Mouse (Mus musculus) activated CD4-positive, CD25-positive, alpha-beta regulatory T cell, adult 9 weeks (primary cell): ENCODE results near the gene Itga2b. TPM values are rescaled to one million over a fixed set of nuclear protein-coding genes. Genes with fewer than 3 reads are reported as not detected.

ENCODE experiments used
- polyA plus RNA-seq: library from polyadenylated mRNA; unstranded; fragments of 100-300 nt; shearing (Covaris generic); gene quantifications from one replicate; pipeline ENCODE4 v1.2.1, GENCODE M21; 2017

Gene Itga2b
- 1.0 TPM for polyA plus RNA-seq

GRCm38 (mm10) chr11:102469648-102470357 lies at the start of gene Itga2b:
Itga2b (minus strand) TSS chr11:102470122.

GRCm38 (mm10) chr11:102447497-102447896 lies 22.4 kb downstream of the Itga2b start, which contains the start of gene Fam171a2:
Fam171a2 (minus strand) TSS chr11:102447682.

GRCm38 (mm10) chr11:102430121-102431017 lies 39.6 kb downstream of the Itga2b start, which contains the start of gene Grn:
Grn (plus strand) TSS chr11:102430315.

GRCm38 (mm10) chr11:102407834-102408215 lies 62.1 kb downstream of the Itga2b start, which contains the start of gene Slc25a39:
Slc25a39 (minus strand) TSS chr11:102407946.

Other genes starting within 250 kb of the Itga2b start
- gene Hdac5, start 240.0 kb downstream of the Itga2b start, polyA plus RNA-seq = 16.7 TPM
- gene BC030867, start 221.2 kb downstream of the Itga2b start, polyA plus RNA-seq = 1.3 TPM
- gene Asb16, start 201.4 kb downstream of the Itga2b start, polyA plus RNA-seq = not detected
- 66.9 TPM for gene Tmub2, start 185.2 kb downstream of the Itga2b start, polyA plus RNA-seq
- 8.3 TPM for gene Atxn7l3, start 173.5 kb downstream of the Itga2b start, polyA plus RNA-seq
- gene Ubtf, start 150.4 kb downstream of the Itga2b start, polyA plus RNA-seq = 102 TPM
- 5.5 TPM for gene Slc4a1, start 103.9 kb downstream of the Itga2b start, polyA plus RNA-seq
- 24.5 TPM for gene Rundc3a, start 76.7 kb downstream of the Itga2b start, polyA plus RNA-seq
- gene Slc25a39, start 62.2 kb downstream of the Itga2b start, polyA plus RNA-seq = 49.2 TPM
- 66.1 TPM for gene Grn, start 39.8 kb downstream of the Itga2b start, polyA plus RNA-seq
- not detected for gene Fam171a2, start 22.4 kb downstream of the Itga2b start, polyA plus RNA-seq
- gene Gpatch8, start 86.3 kb upstream of the Itga2b start, polyA plus RNA-seq = 79.8 TPM
- not detected for gene Gm11627, start 109.3 kb upstream of the Itga2b start, polyA plus RNA-seq
- not detected for gene Fzd2, start 134.3 kb upstream of the Itga2b start, polyA plus RNA-seq
- not detected for gene Meioc, start 193.6 kb upstream of the Itga2b start, polyA plus RNA-seq
- gene Ccdc43, start 227.7 kb upstream of the Itga2b start, polyA plus RNA-seq = 38.6 TPM